Mouse (Mus musculus): ENCODE measurements around the gene Hoxd3. TPM values are rescaled to one million over a fixed set of nuclear protein-coding genes. Genes with fewer than 3 reads are reported as not detected.

The Hoxd3 gene
- polyA plus RNA-seq, 1 experiment from 2014 or later = 1.5 TPM

- Histone ChIP-seq H3K27ac (no peak overlapping the region), H3K4me2 (no peak overlapping the region), H3K9ac (replicated peaks) (no peak overlapping the region), H3K4me3 (replicated peaks) (no peak overlapping the region), H3K4me1 (replicated peaks) (peaks cover 25% of the 10 kb centered on the region), H3K36me3 (no peaks in the 10 kb centered on the region), H3K9me3 (no peaks in the 10 kb centered on the region), H3K27me3 (peaks cover 84% of the 10 kb centered on the region)
- no peak for ATAC-seq (ENCODE audit: insufficient number of reproducible peaks, insufficient read depth, low FRiP score, low TSS enrichment, low read depth)
- 93% methylated on average over 1 of the region's 1 CpGs for WGBS
These were observed 40.1 kb downstream of the Hoxd3 start for GRCm38 (mm10) chr2:74751861-74752260.

GRCm38 (mm10) chr2:74752431-74753174, 40.9 kb downstream of the Hoxd3 start:
- no peaks in the 10 kb centered on the region for H3K36me3 ChIP-seq
- H3K9me3 ChIP-seq = no peaks in the 10 kb centered on the region
- peak overlapping the region; percentile 40 for H3K4me3 ChIP-seq (replicated peaks)
- H3K4me2 ChIP-seq = peak overlapping the region; percentile 70
- H3K27me3 ChIP-seq = peaks cover 80% of the 10 kb centered on the region
- WGBS = 3% methylated on average over 45 of the region's 45 CpGs
- peak overlapping the region; percentile 56; the same call in 1 of the 2 replicates for H3K9ac ChIP-seq (replicated peaks)
- 0 out of 2 replicates have a peak, but pooled peaks have one; percentile 9 for ATAC-seq (ENCODE audit: insufficient number of reproducible peaks, insufficient read depth, low FRiP score, low TSS enrichment, low read depth)
- H3K27ac ChIP-seq = no peak overlapping the region
- peaks cover 23% of the 10 kb centered on the region for H3K4me1 ChIP-seq (replicated peaks)

GRCm38 (mm10) chr2:74753175-74753523, 41.4 kb downstream of the Hoxd3 start:
- H3K4me1 ChIP-seq (replicated peaks) = peaks cover 23% of the 10 kb centered on the region
- under 1% methylated on average over 25 of the region's 25 CpGs for WGBS
- ATAC-seq (ENCODE audit: insufficient number of reproducible peaks, insufficient read depth, low FRiP score, low TSS enrichment, low read depth) = 0 out of 2 replicates have a peak, but pooled peaks have one; percentile 44
- H3K36me3 ChIP-seq = no peaks in the 10 kb centered on the region
- peak overlapping the region; percentile 56; the same call in 1 of the 2 replicates for H3K9ac ChIP-seq (replicated peaks)
- peaks cover 80% of the 10 kb centered on the region for H3K27me3 ChIP-seq
- peak overlapping the region; percentile 40 for H3K4me3 ChIP-seq (replicated peaks)
- peak overlapping the region; percentile 70 for H3K4me2 ChIP-seq
- H3K9me3 ChIP-seq = no peaks in the 10 kb centered on the region
- H3K27ac ChIP-seq = no peak overlapping the region

- Histone ChIP-seq H3K27me3 (peaks cover 78% of the 10 kb centered on the region), H3K27ac (no peak overlapping the region), H3K36me3 (no peaks in the 10 kb centered on the region), H3K9me3 (no peaks in the 10 kb centered on the region), H3K4me1 (replicated peaks) (peaks cover 23% of the 10 kb centered on the region), H3K4me3 (replicated peaks) (no peak overlapping the region), H3K4me2 (no peak overlapping the region), H3K9ac (replicated peaks) (no peak overlapping the region)
- ATAC-seq (ENCODE audit: insufficient number of reproducible peaks, insufficient read depth, low FRiP score, low TSS enrichment, low read depth) = no peak
- 32% methylated on average over 5 of the region's 5 CpGs for WGBS
These were observed 42.0 kb downstream of the Hoxd3 start for GRCm38 (mm10) chr2:74753711-74754110.

- WGBS = 0% methylated on average over 1 of the region's 1 CpGs
- H3K36me3 ChIP-seq = no peaks in the 10 kb centered on the region
These were observed 48.4 kb downstream of the Hoxd3 start for GRCm38 (mm10) chr2:74760146-74760545.

GRCm38 (mm10) chr2:74761941-74762340, 50.2 kb downstream of the Hoxd3 start:
- ATAC-seq (ENCODE audit: insufficient number of reproducible peaks, insufficient read depth, low FRiP score, low TSS enrichment, low read depth) = no peak
- H3K4me1 ChIP-seq (replicated peaks) = peaks cover 17% of the 10 kb centered on the region
- H3K9me3 ChIP-seq = no peaks in the 10 kb centered on the region
- H3K4me2 ChIP-seq = peak overlapping the region; percentile 95; the same call in 1 of the 2 replicates
- H3K27ac ChIP-seq = no peak overlapping the region
- peaks cover 81% of the 10 kb centered on the region for H3K27me3 ChIP-seq
- H3K36me3 ChIP-seq = no peaks in the 10 kb centered on the region
- peak overlapping the region; percentile 56 for H3K4me3 ChIP-seq (replicated peaks)
- WGBS = 2% methylated on average over 13 of the region's 13 CpGs
- no peak overlapping the region for H3K9ac ChIP-seq (replicated peaks)

More at GRCm38 (mm10) chr2:74760146-74760545, 48.4 kb downstream of the Hoxd3 start:
- Histone ChIP-seq H3K4me3 (replicated peaks) (no peak overlapping the region), H3K4me2 (no peak overlapping the region), H3K9me3 (no peaks in the 10 kb centered on the region), H3K9ac (replicated peaks) (no peak overlapping the region), H3K27ac (no peak overlapping the region), H3K4me1 (replicated peaks) (peaks cover 17% of the 10 kb centered on the region), H3K27me3 (peaks cover 72% of the 10 kb centered on the region)
- no peak for ATAC-seq (ENCODE audit: insufficient number of reproducible peaks, insufficient read depth, low FRiP score, low TSS enrichment, low read depth)

- Histone ChIP-seq H3K27ac (no peak within 1 kb of the TSS), H3K9ac (replicated peaks) (peak within 1 kb of the TSS; percentile 34; the same call in 1 of the 2 replicates), H3K9me3 (no peaks in the 10 kb centered on the region), H3K4me1 (replicated peaks) (peaks cover 17% of the 10 kb centered on the region), H3K36me3 (no peaks in the 10 kb centered on the region), H3K4me3 (replicated peaks) (peak within 1 kb of the TSS; percentile 56), H3K4me2 (peak within 1 kb of the TSS; percentile 95), H3K27me3 (peaks cover 80% of the 10 kb centered on the region)
- peak; percentile 68; the same call in 1 of the 2 replicates for ATAC-seq (ENCODE audit: insufficient number of reproducible peaks, insufficient read depth, low FRiP score, low TSS enrichment, low read depth)
- WGBS = under 1% methylated on average over 61 of the region's 61 CpGs
These were observed 51.0 kb downstream of the Hoxd3 start, which contains the start of gene Hoxd1 for GRCm38 (mm10) chr2:74762522-74763244. TSS of gene Hoxd1 (plus strand) at chr2:74762980.

GRCm38 (mm10) chr2:74763245-74763735, 51.6 kb downstream of the Hoxd3 start:
- ATAC-seq (ENCODE audit: insufficient number of reproducible peaks, insufficient read depth, low FRiP score, low TSS enrichment, low read depth) = no peak
- Histone ChIP-seq H3K4me1 (replicated peaks) (peaks cover 17% of the 10 kb centered on the region), H3K4me3 (replicated peaks) (peak overlapping the region; percentile 56), H3K36me3 (no peaks in the 10 kb centered on the region), H3K9ac (replicated peaks) (peak overlapping the region; percentile 34; the same call in 1 of the 2 replicates), H3K9me3 (no peaks in the 10 kb centered on the region), H3K27ac (no peak overlapping the region), H3K27me3 (peaks cover 75% of the 10 kb centered on the region), H3K4me2 (peak overlapping the region; percentile 95)
- under 1% methylated on average over 53 of the region's 53 CpGs for WGBS

GRCm38 (mm10) chr2:74763976-74764375, 52.2 kb downstream of the Hoxd3 start:
- no peak overlapping the region for H3K27ac ChIP-seq
- H3K9ac ChIP-seq (replicated peaks) = no peak overlapping the region
- no peak overlapping the region; the same call in 1 of the 2 replicates for H3K4me2 ChIP-seq
- no peak for ATAC-seq (ENCODE audit: insufficient number of reproducible peaks, insufficient read depth, low FRiP score, low TSS enrichment, low read depth)
- no peaks in the 10 kb centered on the region for H3K9me3 ChIP-seq
- no peaks in the 10 kb centered on the region for H3K36me3 ChIP-seq
- peaks cover 17% of the 10 kb centered on the region for H3K4me1 ChIP-seq (replicated peaks)
- H3K27me3 ChIP-seq = peaks cover 72% of the 10 kb centered on the region
- no peak overlapping the region for H3K4me3 ChIP-seq (replicated peaks)
- 31% methylated on average over 10 of the region's 10 CpGs for WGBS

GRCm38 (mm10) chr2:74774359-74774758, 62.6 kb downstream of the Hoxd3 start:
- no peak for ATAC-seq (ENCODE audit: insufficient number of reproducible peaks, insufficient read depth, low FRiP score, low TSS enrichment, low read depth)
- Histone ChIP-seq H3K4me1 (replicated peaks) (no peaks in the 10 kb centered on the region), H3K9me3 (no peaks in the 10 kb centered on the region), H3K36me3 (no peaks in the 10 kb centered on the region), H3K27ac (no peak overlapping the region), H3K4me2 (no peak overlapping the region), H3K9ac (replicated peaks) (no peak overlapping the region), H3K4me3 (replicated peaks) (no peak overlapping the region), H3K27me3 (peaks cover 12% of the 10 kb centered on the region)
- 92% methylated on average over 2 of the region's 2 CpGs for WGBS

All from limb, embryonic 12.5 days (tissue).